Mouse (Mus musculus) gastrocnemius, postnatal 14 days (tissue): ENCODE measurements around the gene Tmem63b. TPM values are rescaled to one million over a fixed set of nuclear protein-coding genes. Genes with fewer than 3 reads are reported as not detected.
A peak's percentile ranks its signal among the peaks of the same experiment; 100 is the strongest.

Experiments
- DNase-seq: peaks from one replicate; pipeline ENCODE4 v3.0.0; 2021; ENCODE audit warnings: mixed read lengths
- intact Hi-C: fragments of 180-260 bp; cut with DNase I; formaldehyde crosslinking; loops from one replicate; pipeline ENCODE4 v1.15.1; 2025; ENCODE audit warnings: low total_unique reads
- long read RNA-seq, 2 experiments: library from polyadenylated mRNA; stranded (forward); transcript quantifications; one replicate each; pipeline ENCODE4 v2.0.0; 2021
- total RNA-seq, 2 experiments: library from RNA; stranded (reverse); gene quantifications; 2 replicates each; pipeline ENCODE4 v1.2.3; 2021

Gene Tmem63b
- total RNA-seq, result 10 to 100 TPM; 52.9 to 57.0 TPM
- long read RNA-seq, experiment 1, transcript Tmem63b-201 (24 exons, 3,284 nt), result major isoform, 6 of 32 reads
- long read RNA-seq, experiment 1, partial matches to known transcripts, result 2 of 32 reads
- long read RNA-seq, experiment 1, other reads (novel, unspliced or antisense), result 24 of 32 reads
- long read RNA-seq, experiment 2, transcript Tmem63b-201 (24 exons, 3,284 nt), result major isoform, 6 of 50 reads
- long read RNA-seq, experiment 2, partial matches to known transcripts, result 7 of 50 reads
- long read RNA-seq, experiment 2, other reads (novel, unspliced or antisense), result 37 of 50 reads

DNA sequence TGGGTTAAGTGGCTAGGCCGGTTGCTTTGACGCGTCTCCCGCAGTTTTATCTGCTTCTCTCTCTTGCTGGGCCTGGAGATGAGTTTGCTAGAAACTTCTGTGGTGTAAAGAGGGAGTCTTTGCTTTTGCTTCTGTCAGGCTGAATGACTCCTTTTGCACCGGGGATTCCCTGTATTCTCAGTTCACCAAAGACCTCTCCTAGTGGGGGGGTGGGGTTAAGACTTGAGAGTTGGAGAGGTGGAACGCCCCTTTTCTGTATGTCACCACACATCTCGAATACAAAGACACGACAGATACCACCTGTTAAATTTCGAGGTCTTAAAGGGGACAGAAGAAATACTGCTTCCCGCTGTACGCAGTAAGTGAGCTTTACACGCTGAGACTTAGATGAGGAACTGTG lies at the start of gene Tmem63b:
Gene Tmem63b, minus strand, starts transcription at position 190 of the 400 bp plus-strand sequence.
- intact Hi-C loops, result no loop called here
- DNase-seq, result no peak

DNA sequence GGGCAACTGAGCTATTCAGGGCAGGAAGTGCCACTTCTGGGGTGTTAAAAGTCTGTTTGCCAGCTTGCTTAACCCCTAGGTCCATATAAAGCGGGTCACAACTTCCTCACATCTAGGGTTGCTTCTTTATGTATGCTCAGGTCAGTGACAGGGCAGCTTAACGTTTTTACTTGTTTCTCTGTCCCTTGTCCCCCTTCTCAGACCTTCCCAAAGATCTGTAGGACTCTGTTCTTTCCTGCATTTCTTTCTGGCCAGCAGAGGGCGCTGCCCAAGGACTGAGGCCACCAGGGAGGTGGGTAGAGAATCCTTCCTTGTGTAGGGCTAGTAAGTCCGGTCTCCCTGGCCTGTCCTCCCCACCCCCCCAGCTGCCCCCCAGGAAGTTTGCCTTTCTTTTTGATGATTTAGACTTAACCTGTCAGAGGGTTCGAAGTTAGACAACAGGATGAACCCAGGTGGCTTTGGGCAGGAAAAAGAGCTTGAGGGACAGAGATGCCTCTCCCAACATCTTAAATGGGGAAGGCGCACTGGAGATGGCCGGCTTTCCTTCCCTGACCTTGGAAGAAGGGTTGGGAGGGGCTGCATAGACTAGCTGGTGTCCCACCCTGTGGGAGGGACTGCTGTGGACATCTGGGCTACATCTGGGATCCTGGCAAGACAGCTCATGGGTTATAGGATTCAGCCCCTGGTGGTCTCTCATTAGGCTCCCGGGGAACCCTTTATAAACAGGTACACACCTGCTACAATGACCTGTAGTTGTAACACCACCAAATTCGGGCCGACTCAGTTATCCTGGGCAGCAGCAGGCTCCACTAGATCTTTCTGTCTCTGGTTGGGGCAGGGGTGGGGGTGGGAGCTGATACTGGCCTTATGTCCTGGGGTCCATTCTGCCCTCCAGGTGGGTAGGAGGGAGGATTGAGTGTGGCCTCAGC lies 48.9 kb upstream of the Tmem63b start:
- intact Hi-C loops, result no loop called here
- peak; percentile 87 for DNase-seq

DNA sequence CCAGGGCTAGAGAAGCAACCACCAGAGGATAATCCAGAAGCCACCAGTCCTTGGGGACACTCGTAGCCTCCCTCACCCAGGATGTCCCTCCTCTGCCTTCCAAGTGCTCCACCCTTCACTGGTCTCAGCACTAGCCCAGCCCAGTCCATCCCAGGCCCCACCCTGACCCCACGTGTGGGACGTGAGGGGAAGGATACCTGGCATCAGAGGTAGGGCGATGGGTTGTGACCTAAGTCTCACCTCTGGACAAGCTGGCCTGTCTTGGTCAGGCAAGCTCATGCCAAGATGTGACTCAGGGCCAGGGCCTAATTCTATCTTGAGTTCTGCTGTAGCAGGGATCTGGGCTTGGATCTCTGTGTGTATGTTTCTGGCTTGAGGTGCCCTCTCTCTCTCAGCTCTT lies 48.2 kb upstream of the Tmem63b start:
- no peak for DNase-seq
- intact Hi-C loops, result loop anchor here (5.0 kb wide), 1 partner anchor 397 kb away; no protein-coding TSS in a partner anchor

DNA sequence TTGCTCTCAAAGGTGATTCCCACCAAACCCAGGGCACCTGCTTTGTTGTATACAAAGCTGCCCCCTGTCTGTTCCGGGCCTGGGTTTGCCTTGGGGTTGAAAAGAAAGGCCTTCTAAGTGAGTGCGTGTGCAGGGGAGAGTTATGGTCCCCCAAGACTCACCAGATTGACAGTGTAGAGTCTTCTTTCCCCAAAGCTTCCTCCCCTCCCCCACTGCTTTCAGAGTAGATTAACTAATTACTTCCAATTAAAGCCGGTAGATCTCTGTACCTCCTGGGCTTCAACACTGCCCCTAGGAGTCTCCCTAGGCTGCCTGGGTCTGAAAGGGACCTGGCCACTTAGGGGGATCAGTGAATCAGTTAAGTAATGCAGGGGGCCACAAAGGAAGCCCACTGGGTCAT lies 47.6 kb upstream of the Tmem63b start:
- intact Hi-C loops, result loop anchor here (5.0 kb wide), 1 partner anchor 398 kb away; no protein-coding TSS in a partner anchor
- DNase-seq, result no peak

DNA sequence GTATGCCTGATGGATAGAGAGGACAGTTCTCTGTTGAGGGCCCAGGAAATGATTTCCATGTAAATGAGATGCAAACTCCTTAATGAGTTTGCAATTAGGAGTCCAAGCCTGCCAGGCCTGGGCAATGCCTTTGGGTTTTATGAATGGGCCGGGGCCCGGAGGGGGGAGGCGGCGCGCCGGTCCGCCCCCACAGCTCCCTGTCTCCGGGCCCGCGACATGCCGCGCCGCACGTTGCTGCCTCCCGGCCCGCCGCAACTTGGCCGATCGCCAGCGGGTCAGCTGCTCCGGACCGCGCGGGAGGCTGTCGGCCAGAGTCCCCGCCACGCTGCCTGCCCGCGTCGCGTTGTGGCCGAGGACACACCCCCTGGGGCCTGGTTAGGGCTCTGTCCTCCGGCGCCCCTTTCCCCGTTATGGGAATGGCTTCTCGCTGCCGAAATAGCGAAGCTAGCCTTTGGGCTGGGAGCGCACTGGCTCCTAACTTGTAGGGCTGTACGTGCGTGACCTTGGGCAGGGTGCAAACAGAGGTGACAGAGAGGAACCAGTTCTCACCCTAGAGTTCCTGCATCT lies 47.1 kb upstream of the Tmem63b start, which contains the start of gene 1600014C23Rik:
Gene 1600014C23Rik, minus strand, starts transcription at position 110 of the 567 bp plus-strand sequence.
- intact Hi-C loops, result loop anchor here (5.0 kb wide), 1 partner anchor 398 kb away; no protein-coding TSS in a partner anchor
- peak; percentile 66 for DNase-seq

DNA sequence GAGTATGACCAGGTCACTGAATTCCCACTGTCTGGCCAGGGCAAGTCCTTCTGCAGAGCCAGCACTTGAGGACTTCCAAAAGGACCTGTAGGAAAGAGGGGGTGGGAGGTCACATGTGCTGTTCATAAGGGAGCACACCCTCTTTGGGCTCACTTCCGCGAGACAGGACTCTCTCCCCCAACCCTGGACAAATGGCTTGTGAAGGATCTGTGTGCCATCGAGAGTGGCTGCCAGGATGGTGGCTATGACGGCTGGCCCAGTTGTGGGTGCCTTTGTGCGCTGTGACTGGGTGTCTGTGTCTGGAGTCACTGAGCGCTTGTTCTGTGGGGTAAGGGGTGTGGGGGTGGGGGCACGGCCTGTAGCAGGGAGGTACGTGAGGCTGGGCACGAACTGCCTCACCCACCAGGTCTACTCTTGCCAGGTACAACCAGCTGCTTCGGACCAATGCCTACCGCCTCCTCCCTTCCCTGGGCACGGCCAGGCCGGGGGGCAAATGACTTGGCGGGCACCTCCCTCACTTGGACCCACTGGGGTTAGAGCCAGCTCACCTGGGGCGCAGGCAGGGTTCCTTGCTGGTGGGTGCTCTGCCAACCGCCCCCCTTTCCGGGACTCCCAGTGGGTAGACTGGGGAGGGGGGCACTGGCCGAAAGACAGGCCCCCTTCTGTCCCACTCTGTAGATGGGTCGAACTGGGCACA lies 46.5 kb upstream of the Tmem63b start:
- intact Hi-C loops, result loop anchor here (5.0 kb wide), 1 partner anchor 399 kb away; no protein-coding TSS in a partner anchor
- DNase-seq, result no peak

DNA sequence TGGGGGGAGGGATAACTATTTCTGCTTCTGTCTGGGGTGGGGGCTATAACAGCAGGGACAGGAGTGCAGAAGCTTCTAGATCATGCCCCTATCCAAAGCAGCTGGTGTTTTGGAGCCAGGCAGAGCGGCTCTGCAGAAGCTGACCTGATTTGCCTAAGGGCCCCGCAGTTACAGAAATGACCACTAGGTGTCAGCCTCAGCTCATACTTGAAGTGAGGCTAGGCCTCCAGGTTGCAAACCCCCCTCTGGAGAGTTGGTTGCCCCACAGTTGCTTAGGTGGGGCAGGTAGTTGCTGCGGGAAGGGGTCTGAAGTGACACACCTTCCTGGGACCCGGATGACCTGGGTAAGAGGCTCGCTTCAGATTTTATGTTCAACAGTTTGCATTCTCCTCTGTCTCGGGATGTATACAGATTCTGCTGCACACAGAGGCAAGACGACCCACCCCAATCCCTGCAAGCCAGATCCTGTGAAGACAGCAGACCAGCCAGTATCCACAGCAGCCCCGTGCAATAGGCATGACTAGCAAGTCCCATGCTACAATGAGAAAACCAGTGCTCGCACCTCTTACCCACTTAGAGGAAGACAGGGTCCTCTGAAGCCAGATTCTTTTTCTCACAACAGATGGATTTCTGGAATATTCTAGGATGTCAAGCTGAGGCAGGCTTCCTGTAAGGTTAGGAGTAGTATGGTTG lies 44.6 kb upstream of the Tmem63b start:
- DNase-seq, result peak; percentile 83
- intact Hi-C loops, result loop anchor here (2.0 to 5.0 kb wide), 2 partner anchors 303 to 401 kb away; no protein-coding TSS in a partner anchor

DNA sequence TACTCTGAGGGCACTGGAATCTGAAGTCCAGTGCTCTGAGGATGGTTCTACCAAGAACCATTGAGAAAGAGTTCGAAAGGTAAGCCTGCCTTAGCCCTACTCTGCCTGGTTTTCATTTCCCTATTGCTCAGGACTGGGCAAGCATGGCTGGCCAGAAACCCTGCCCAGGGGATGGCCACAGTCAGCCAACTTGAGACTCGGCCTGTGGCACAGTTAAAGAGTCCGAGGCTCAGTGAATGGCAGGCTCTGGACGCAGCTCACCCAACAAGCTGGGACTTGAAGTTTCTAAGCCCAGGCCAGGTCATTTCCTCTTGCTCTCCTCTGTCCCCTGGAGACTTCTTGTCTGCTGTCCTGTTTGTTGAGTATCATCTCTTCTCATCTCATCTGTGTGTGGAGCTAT lies 44.0 kb upstream of the Tmem63b start:
- intact Hi-C loops, result loop anchor here (2.0 to 5.0 kb wide), 2 partner anchors 304 to 402 kb away; no protein-coding TSS in a partner anchor
- DNase-seq, result no peak

DNA sequence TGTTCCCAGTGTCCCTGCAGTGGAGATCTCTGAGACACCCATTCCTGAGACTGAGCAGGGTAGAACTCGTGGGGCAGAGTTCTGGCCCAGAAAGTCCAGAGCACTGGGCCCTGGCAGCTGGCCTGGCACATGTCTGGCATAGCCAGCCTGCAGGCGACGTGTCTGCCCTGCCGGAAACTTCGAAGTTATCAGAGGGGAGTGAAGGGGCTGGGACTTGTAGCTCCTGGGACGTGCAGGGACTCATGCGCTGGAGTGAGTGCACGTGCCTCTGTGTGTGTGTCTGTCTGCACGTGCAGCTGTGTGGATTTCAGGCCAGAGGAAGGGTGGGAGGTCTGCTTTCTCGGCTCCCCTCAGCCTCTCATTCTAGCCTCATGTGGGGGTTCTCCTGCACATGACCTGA lies 42.7 kb upstream of the Tmem63b start:
- intact Hi-C loops, result no loop called here
- DNase-seq, result no peak

DNA sequence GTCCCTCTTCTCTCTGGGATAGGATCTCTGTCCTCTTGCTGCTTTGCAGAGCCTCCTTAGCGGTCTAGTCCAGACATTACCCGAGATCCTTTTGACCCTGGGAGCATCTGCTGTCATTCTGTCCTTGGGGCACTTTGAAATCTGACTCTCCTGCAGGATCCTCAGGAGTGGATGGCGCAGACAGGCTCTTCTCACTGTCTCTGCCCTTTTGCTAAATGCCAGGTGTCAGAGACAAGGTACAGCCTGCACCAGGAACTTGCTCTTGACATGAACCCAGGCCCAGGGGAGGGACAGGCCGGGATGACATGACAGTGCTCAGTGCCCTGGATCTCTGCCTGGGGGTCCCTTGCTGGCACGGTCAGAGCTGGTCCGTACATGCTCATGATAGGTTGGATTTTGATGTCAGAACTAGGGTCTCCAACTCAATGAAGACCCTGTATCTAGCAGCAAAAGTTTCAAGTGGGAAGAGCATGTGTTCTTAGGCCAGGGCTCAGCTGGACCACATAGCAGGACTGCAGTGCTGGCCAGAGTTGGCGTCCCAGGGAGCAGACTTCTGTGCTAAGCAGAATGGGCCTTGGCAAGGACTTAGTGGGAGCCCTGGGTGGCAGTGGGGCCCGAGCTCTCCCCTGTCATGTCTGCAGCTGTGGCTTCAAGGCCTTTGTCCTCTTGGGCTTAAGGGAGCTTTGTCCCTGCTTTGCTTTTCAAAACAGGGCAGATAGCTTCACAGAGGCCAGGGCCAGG lies 41.4 kb upstream of the Tmem63b start:
- no peak for DNase-seq

DNA sequence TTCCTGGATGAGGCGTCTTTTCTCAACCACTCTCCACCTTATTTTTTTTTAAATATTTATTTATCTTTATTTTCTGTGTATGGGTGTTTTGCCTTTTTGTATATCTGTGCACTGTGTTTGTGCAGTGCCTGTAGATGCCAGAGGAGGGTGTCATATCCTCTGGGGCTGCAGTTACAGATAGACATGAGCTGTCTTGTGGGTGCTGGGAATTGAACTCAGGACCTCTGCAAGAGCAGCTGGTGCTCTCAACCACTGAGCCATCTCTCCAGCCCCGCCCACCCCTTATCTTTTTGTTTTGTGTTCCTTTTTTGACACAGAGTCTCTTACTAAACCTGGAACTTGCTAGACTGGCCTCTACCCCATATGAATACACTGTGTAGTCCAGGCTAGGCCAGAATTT lies 40.8 kb upstream of the Tmem63b start:
- no peak for DNase-seq
- intact Hi-C loops, result no loop called here

More for the DNA sequence above, 41.4 kb upstream of the Tmem63b start:
- intact Hi-C loops, result no loop called here

DNA sequence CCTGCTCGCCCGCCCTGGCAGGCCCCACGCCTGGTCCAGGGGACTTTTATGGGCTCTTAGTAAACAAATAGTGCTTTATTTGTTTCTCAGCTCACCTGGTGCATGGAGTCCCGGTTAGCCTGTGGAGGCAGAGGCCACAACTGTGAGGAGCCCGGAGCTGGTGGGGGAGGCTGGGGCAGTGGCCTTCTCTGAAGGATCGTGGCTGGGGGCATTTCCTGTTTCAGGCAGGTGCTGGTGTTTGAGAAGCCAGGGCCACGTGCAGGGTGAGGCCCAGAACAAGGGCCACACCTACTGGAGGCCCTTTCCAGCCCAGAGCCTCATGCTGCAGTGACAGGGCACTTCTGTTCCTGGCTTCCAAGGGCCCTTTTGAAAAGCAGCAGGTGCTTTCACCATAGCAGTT lies 39.5 kb upstream of the Tmem63b start:
- no peak for DNase-seq
- intact Hi-C loops, result no loop called here

DNA sequence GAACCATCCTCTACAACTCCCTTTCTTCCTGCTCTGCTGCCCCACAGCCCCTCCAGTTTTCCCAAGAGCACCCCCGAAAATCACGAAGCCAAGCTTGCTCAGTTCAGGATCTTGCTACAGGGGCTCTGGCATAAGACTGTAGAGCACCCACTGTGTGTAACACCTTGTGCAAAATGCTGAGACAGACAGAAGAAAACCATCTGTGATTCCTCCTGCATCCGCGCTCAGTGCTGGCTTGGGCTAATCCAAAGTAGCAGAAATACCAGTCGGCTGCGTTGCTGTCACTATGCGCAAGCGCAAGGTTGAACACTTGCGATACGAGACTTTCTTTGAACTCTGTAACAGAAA lies 37.8 kb upstream of the Tmem63b start:
- intact Hi-C loops, result no loop called here
- DNase-seq, result no peak

DNA sequence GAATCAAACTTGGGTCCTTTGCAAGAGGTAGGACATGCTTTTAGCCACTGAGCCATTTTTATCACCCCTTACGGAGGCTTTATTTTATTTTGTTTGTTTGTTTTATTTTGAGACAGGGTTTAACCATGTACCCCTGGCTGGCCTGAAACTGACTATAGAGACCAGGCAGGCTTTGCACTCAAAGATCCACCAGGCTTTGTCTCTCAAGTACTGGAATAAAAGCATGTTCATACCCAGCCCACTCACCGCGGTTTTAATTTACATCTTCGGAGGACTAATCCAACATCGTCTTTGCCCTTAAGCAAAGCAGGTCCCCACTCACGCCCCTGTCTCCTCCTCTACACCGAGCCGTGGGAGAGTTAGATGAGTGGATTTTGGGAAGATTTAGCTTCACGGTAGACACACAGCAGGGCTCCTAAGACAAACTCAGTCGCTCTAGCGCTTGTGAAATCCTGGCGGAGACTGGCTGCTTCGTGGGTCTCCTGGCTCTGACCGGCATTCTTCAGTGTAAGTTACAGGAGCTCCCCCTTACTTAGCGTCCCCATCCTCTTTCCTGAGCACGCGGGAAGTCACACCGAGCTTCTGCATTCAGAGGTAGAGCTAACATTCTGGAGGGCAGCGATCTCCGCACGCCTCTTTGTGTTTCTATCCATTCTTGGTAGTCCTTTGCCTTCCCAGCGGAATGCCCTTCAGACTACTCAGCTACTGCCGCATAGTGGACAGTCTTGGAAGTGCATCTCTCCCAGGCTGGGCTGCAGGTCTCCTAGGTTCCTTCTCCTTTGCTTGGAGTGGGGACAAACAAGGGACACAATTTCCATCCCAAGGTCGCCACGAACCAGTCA lies 37.2 kb upstream of the Tmem63b start:
- DNase-seq, result peak; percentile 79
- intact Hi-C loops, result no loop called here

DNA sequence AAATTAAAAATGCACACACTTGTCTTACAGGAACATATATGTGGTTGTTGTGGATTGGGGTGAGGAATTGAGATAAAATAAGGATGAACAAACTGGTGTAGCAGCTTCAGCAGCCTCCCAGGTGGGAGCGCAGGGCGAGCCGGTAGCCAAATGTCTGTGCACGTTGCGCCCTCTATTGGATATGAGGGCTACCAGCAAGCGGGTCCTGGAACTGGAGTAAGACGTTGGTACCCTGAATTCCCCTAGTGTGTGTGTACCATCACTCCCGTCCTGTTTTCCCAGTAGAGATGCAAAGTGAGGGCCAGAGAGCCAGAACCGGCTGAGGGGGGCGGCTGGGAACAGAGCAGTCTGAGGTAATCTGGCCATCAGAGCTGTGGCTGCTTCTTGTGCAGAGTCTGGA lies 31.6 kb upstream of the Tmem63b start:
- intact Hi-C loops, result no loop called here
- peak; percentile 71 for DNase-seq

DNA sequence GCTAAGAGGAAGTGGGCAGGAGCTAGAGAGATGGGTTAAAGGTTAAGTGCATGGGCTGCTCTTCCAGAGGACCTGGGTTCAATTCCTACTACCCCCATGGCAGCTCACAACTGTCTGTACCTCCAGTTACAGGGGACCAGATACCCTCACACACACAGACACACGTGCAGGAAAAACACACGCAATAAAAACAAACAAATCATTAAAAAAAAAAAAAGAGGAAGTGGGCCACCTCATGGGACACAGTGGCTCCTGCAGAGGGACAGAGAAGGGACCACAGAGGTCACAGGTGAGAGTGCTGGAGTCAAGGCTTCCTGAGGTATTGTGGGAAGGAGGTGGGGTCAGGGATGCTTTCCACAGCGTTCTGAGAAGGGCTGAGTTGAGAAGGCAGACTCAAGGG lies 24.8 kb upstream of the Tmem63b start:
- intact Hi-C loops, result no loop called here
- DNase-seq, result no peak

DNA sequence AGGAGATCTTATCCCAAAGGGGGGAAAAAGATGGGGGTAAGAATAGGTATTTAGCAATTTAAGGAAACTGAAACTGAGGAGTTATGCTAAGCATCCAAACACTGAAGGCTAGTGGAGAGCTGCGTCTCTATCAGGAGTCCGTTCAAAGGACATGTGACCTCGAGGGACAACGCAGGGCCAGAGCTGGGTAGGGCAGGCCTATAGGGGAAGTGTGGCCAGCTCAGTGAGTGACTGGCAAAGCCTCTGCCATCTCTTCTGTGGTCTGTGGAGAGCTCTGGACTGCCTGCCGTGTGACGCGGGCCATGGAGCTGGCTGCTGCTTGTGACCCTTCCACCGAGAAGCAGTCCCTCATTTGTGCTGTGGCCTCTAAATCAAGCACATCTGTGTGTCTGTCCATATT lies 23.7 kb upstream of the Tmem63b start:
- DNase-seq, result no peak
- intact Hi-C loops, result no loop called here
